Mouse (Mus musculus) stomach, embryonic 15.5 days (tissue): ENCODE results near the gene Zbtb7b. TPM values are rescaled to one million over a fixed set of nuclear protein-coding genes. Genes with fewer than 3 reads are reported as not detected.

ENCODE experiments used
- ATAC-seq: fragments of 200-750 bp; cut with Nextera tagmentation; 2 replicates; pipeline ENCODE4 v1.8.0; 2017; ENCODE audit warnings: low read depth, moderate number of reproducible peaks, moderate TSS enrichment; ENCODE audit not compliant: insufficient read depth, low FRiP score
- H3K27ac ChIP-seq: fragments of 300-500 bp; sonication (generic); 2 replicates; pipeline ENCODE4 v1.5.1; 2015; ENCODE audit warnings: mild to moderate bottlenecking, inconsistent platforms
- H3K27me3 ChIP-seq: fragments of 300-500 bp; sonication (generic); replicated peaks from 2 replicates; pipeline ENCODE4 v1.6.1; 2015; ENCODE audit warnings: inconsistent platforms
- H3K36me3 ChIP-seq: fragments of 300-500 bp; sonication (generic); 2 replicates; pipeline ENCODE4 v1.6.1; 2015; ENCODE audit warnings: inconsistent platforms
- H3K4me1 ChIP-seq: fragments of 300-500 bp; sonication (generic); 2 replicates; pipeline ENCODE4 v1.6.1; 2015; ENCODE audit warnings: inconsistent platforms
- H3K4me2 ChIP-seq: fragments of 300-500 bp; sonication (generic); 2 replicates; pipeline ENCODE4 v1.6.1; 2015; ENCODE audit warnings: mild to moderate bottlenecking, inconsistent platforms
- H3K4me3 ChIP-seq: fragments of 300-500 bp; sonication (generic); replicated peaks from 2 replicates; pipeline ENCODE4 v1.5.1; 2015; ENCODE audit warnings: inconsistent platforms
- H3K9ac ChIP-seq: fragments of 300-500 bp; sonication (generic); 2 replicates; pipeline ENCODE4 v1.6.1; 2015; ENCODE audit warnings: inconsistent platforms
- H3K9me3 ChIP-seq: fragments of 300-500 bp; sonication (generic); 2 replicates; pipeline ENCODE4 v1.6.1; 2016; ENCODE audit warnings: inconsistent platforms
- WGBS: fragments of 180-500 bp; shearing (Covaris S2); methylation state at CpG from one replicate; pipeline ENCODE4 v1.1.7; 2015; 5-methylcytosine and 5-hydroxymethylcytosine counted together
- polyA plus RNA-seq: library from polyadenylated mRNA; unstranded; fragments of >200 nt; fragmentation: Nextera tagmentation; extraction: Ambion mirVana; gene quantifications from 2 replicates; pipeline ENCODE4 v1.2.1, GENCODE M21; 2015

Gene Zbtb7b
- polyA plus RNA-seq, 1 experiment from 2014 or later: 7.9 TPM

- Histone ChIP-seq H3K4me3 (no peak overlapping the region), H3K4me1 (peaks cover 19% of the 10 kb centered on the region), H3K27ac (no peak overlapping the region), H3K9ac (no peak overlapping the region), H3K9me3 (no peaks in the 10 kb centered on the region), H3K27me3 (no peaks in the 10 kb centered on the region), H3K36me3 (no peaks in the 10 kb centered on the region), H3K4me2 (no peak overlapping the region)
- ATAC-seq: no peak
- 62% methylated on average over 5 of the region's 5 CpGs for WGBS
These were observed 43.3 kb downstream of the Zbtb7b start for GRCm38 (mm10) chr3:89351271-89351670.

- H3K4me1 ChIP-seq: peaks cover 16% of the 10 kb centered on the region
- H3K27ac ChIP-seq: peak within 1 kb of the TSS; percentile 62
- H3K27me3 ChIP-seq: no peaks in the 10 kb centered on the region
- under 1% methylated on average over 59 of the region's 59 CpGs for WGBS
- peak within 1 kb of the TSS; percentile 44 for H3K9ac ChIP-seq
- H3K36me3 ChIP-seq: no peaks in the 10 kb centered on the region
- no peaks in the 10 kb centered on the region for H3K9me3 ChIP-seq
- peak within 1 kb of the TSS; percentile 98 for H3K4me2 ChIP-seq
- peak; percentile 87 for ATAC-seq
- H3K4me3 ChIP-seq: peak within 1 kb of the TSS; percentile 67
These were observed 44.6 kb downstream of the Zbtb7b start, which contains the start of gene Adam15 for GRCm38 (mm10) chr3:89349869-89350501. Gene Adam15 (minus strand): TSS chr3:89349996.

GRCm38 (mm10) chr3:89348911-89349868, 45.4 kb downstream of the Zbtb7b start:
- Histone ChIP-seq H3K4me2 (peak overlapping the region; percentile 98), H3K27me3 (no peaks in the 10 kb centered on the region), H3K36me3 (no peaks in the 10 kb centered on the region), H3K9ac (peak overlapping the region; percentile 44), H3K4me3 (peak overlapping the region; percentile 67), H3K27ac (peak overlapping the region; percentile 46), H3K4me1 (peaks cover 15% of the 10 kb centered on the region), H3K9me3 (no peaks in the 10 kb centered on the region)
- ATAC-seq: 0 out of 2 replicates have a peak, but pooled peaks have one; percentile 6
- WGBS: 2% methylated on average over 38 of the region's 38 CpGs

GRCm38 (mm10) chr3:89347916-89348315, 46.7 kb downstream of the Zbtb7b start:
- ATAC-seq: no peak
- Histone ChIP-seq H3K27me3 (no peaks in the 10 kb centered on the region), H3K9ac (no peak overlapping the region), H3K9me3 (no peaks in the 10 kb centered on the region), H3K27ac (no peak overlapping the region), H3K36me3 (0 out of 2 replicates have a peak, but pooled peaks cover 6% of the 10 kb centered on the region), H3K4me1 (peaks cover 15% of the 10 kb centered on the region), H3K4me3 (no peak overlapping the region), H3K4me2 (peak overlapping the region; percentile 98)
- WGBS: 69% methylated on average over 1 of the region's 1 CpGs

GRCm38 (mm10) chr3:89346815-89347540, 47.6 kb downstream of the Zbtb7b start:
- no peak overlapping the region for H3K4me2 ChIP-seq
- no peak for ATAC-seq
- H3K9ac ChIP-seq: no peak overlapping the region
- WGBS: 76% methylated on average over 10 of the region's 10 CpGs
- H3K27me3 ChIP-seq: no peaks in the 10 kb centered on the region
- H3K36me3 ChIP-seq: 0 out of 2 replicates have a peak, but pooled peaks cover 9% of the 10 kb centered on the region
- H3K9me3 ChIP-seq: no peaks in the 10 kb centered on the region
- H3K27ac ChIP-seq: no peak overlapping the region
- no peak overlapping the region for H3K4me3 ChIP-seq
- peaks cover 15% of the 10 kb centered on the region for H3K4me1 ChIP-seq

DNA sequence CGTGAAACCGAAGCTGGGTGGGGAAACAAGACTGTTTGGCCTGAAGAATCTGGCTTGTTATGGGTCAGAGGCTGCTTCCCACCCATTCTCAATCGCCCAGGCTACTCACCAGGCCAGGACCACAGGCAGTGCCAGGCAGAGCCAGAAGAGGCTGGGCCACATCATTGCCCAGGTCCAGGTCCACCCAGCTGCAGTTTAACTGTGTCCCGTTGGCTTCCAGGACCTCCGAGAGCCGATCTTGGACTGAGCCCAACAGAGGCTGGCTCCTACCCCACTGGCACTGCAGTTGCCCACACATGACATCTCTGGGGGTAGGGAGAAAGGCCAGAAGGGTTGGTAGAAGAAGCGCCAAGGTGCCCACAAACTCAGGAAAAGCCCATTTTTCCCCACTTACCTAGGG, 51.3 kb downstream of the Zbtb7b start:
- Histone ChIP-seq H3K9me3 (no peaks in the 10 kb centered on the region), H3K36me3 (0 out of 2 replicates have a peak, but pooled peaks cover 9% of the 10 kb centered on the region), H3K27me3 (no peaks in the 10 kb centered on the region), H3K4me2 (no peak overlapping the region), H3K4me1 (peaks cover 22% of the 10 kb centered on the region), H3K4me3 (no peak overlapping the region), H3K9ac (no peak overlapping the region), H3K27ac (no peak overlapping the region)
- ATAC-seq: no peak
- 90% methylated on average over 7 of the region's 7 CpGs for WGBS

DNA sequence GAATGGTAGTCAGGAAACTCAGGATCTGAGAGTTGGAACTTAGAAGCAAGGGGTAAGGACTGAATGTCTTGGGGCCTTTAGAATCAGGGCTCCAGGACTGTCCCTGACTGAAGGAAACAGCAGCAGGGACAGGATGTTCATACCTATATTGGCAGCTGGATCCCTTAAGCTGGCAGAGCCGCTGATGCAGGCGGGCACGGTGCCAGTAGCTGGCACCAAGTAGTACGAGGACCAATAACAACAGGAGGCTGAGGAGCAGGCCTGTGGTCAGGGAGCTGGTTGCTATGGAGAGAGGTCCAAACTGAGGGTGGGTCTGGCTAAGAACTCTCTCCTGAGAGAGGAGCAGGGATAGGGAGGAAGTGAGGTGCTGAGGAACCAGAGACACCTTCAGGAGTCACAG, 52.8 kb downstream of the Zbtb7b start:
- 0 out of 2 replicates have a peak, but pooled peaks cover 9% of the 10 kb centered on the region for H3K36me3 ChIP-seq
- no peaks in the 10 kb centered on the region for H3K9me3 ChIP-seq
- 86% methylated on average over 4 of the region's 4 CpGs for WGBS

DNA sequence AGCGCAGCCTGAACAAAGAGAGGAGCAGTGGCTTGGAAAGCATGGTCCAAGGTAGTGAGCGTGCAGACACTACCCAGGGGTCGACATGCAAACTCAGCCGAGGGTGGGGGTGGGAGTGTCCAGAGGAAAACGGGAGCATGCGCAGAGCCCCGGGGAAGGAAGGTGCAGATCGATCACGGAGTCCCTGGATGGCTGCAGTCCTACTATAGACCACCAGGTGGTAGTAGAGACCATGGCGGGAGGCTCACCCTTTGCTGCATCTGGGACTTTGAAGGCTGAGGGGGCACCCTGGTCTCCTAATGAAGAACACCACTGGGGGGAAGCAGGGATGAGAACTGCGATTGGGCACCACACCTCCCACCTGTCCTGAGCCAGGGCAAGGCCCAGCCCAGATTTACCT, 54.1 kb downstream of the Zbtb7b start:
- no peak overlapping the region for H3K27ac ChIP-seq
- H3K9me3 ChIP-seq: no peaks in the 10 kb centered on the region
- H3K36me3 ChIP-seq: 0 out of 2 replicates have a peak, but pooled peaks cover 9% of the 10 kb centered on the region
- peak overlapping the region; percentile 24 for H3K4me3 ChIP-seq
- H3K4me1 ChIP-seq: peaks cover 39% of the 10 kb centered on the region
- no peaks in the 10 kb centered on the region for H3K27me3 ChIP-seq
- no peak overlapping the region; the same call in 1 of the 2 replicates for H3K9ac ChIP-seq
- WGBS: 7% methylated on average over 11 of the region's 11 CpGs
- H3K4me2 ChIP-seq: peak overlapping the region; percentile 61
- no peak; the same call in 1 of the 2 replicates for ATAC-seq

More for the DNA sequence above, 52.8 kb downstream of the Zbtb7b start:
- Histone ChIP-seq H3K27me3 (no peaks in the 10 kb centered on the region), H3K4me1 (peaks cover 26% of the 10 kb centered on the region), H3K9ac (no peak overlapping the region), H3K27ac (no peak overlapping the region), H3K4me3 (no peak overlapping the region), H3K4me2 (no peak overlapping the region)
- ATAC-seq: no peak

DNA sequence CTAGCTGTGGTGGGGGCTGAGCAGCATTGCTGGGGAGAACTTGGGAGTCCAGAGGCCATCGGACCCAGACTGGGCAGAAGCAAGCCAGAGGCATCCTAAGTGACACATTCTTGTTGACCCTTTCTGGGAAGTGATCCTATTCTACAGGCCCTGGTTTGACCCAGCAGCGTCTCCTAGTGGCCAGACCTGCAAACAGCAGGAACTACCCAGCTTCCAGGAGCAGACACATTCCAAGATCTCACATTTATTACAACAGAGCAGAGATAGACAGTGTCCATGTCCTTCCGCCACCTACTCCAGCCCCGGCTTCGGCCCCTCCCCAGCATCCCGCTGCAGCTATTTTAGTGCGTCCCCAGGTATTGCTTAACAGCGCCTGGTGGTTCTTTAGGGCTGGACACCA, 55.2 kb downstream of the Zbtb7b start:
- Histone ChIP-seq H3K27ac (0 out of 2 replicates have a peak overlapping the region, but pooled peaks have one; percentile 86), H3K4me3 (no peak overlapping the region), H3K4me1 (peaks cover 39% of the 10 kb centered on the region), H3K36me3 (0 out of 2 replicates have a peak, but pooled peaks cover 13% of the 10 kb centered on the region), H3K4me2 (no peak overlapping the region), H3K9ac (no peak overlapping the region), H3K27me3 (no peaks in the 10 kb centered on the region), H3K9me3 (no peaks in the 10 kb centered on the region)
- 22% methylated on average over 8 of the region's 8 CpGs for WGBS
- no peak for ATAC-seq

DNA sequence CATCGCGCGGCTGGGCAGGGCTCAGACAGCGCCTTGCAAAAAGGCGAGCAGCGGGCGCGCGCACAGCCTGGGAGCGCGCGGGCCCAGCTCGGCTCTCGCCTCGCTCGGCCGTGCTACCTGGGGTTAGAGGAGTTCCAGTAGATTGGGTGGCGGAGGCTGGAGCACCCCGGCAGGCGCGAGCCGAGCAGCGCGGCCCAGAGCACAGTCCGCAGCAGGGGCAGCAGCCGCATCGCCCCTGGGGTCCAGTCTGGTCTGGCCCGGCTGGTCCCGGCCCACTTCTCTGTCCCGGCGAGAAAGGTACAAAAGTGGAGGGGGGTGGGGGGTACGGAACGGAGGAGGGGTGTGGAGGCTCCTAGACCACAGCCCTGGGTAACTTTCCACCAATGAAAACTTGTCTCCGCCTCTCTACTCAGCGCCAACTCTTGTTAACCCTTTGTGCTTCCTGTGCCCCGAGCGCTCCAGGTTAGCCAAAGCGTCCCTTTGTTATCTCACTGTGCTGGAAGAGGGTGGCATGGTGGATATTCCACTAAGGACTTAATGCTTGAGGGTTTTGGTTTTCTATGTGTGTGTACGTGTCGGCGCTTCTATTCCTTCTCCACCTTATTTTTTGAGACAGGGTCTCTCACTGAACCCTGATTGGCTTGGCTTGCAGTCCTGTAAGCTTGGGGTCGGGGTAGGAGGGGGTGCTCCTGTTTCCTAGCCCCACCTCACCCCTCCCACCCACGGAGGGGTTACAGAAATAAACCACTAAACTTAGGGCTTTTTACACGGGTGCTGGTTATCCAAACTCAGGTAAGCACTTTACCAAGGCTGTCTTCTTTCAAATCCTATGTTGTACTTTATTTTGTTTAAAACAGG, 56.6 kb downstream of the Zbtb7b start, which contains the start of gene Efna4:
Gene Efna4, minus strand, starts transcription at position 308 of the 858 bp plus-strand sequence.
- no peaks in the 10 kb centered on the region for H3K9me3 ChIP-seq
- WGBS: under 1% methylated on average over 42 of the region's 44 CpGs
- peak within 1 kb of the TSS; percentile 86 for H3K27ac ChIP-seq
- peaks cover 19% of the 10 kb centered on the region; the same call in 1 of the 2 replicates for H3K36me3 ChIP-seq
- no peaks in the 10 kb centered on the region for H3K27me3 ChIP-seq
- peak within 1 kb of the TSS; percentile 82 for H3K4me2 ChIP-seq
- peak within 1 kb of the TSS; percentile 65 for H3K9ac ChIP-seq
- peak within 1 kb of the TSS; percentile 79 for H3K4me3 ChIP-seq
- peaks cover 43% of the 10 kb centered on the region for H3K4me1 ChIP-seq
- peak; percentile 78 for ATAC-seq
